Mouse (Mus musculus): ENCODE results near the gene Sorbs1.

GRCm38 (mm10) chr19:40499940-40500737 lies 13.4 kb downstream of the Sorbs1 start:
- TF ChIP-seq CTCF (IDR thresholded peaks at IDR 0.05; ENCODE audit: low read depth, low read length): no peak
- TF ChIP-seq POLR2A (IDR thresholded peaks at IDR 0.05; ENCODE audit: borderline replicate concordance, low read depth, low read length): no peak

Measured in bone marrow macrophage, adult 2 months (primary cell).